Mouse (Mus musculus): Measurements from ENCODE around the gene Tmem108. TPM values are rescaled to one million over a fixed set of nuclear protein-coding genes. Genes with fewer than 3 reads are reported as not detected.

The Tmem108 gene
- total RNA-seq, 2 experiments from 2014 or later = 4.1 to 5.9 TPM

- DNase-seq = peak; percentile 74
Measured at GRCm38 (mm10) chr9:103721081-103721480, 40.6 kb downstream of the Tmem108 start.

- DNase-seq = peak; percentile 12
Measured at GRCm38 (mm10) chr9:103720021-103720420, 41.6 kb downstream of the Tmem108 start.

- DNase-seq = no peak
Measured at GRCm38 (mm10) chr9:103716002-103716401, 45.6 kb downstream of the Tmem108 start.

GRCm38 (mm10) chr9:103715352-103715751, 46.3 kb downstream of the Tmem108 start:
- DNase-seq = no peak

GRCm38 (mm10) chr9:103713230-103713629, 48.4 kb downstream of the Tmem108 start:
- DNase-seq = peak; percentile 22

- no peak for DNase-seq
Measured at GRCm38 (mm10) chr9:103712711-103713110, 48.9 kb downstream of the Tmem108 start.

GRCm38 (mm10) chr9:103709694-103710093, 51.9 kb downstream of the Tmem108 start:
- DNase-seq = no peak

- DNase-seq = no peak
Measured at GRCm38 (mm10) chr9:103708514-103709173, 53.0 kb downstream of the Tmem108 start.

- DNase-seq = no peak
Measured at GRCm38 (mm10) chr9:103707857-103708256, 53.8 kb downstream of the Tmem108 start.

GRCm38 (mm10) chr9:103707000-103707790, 54.4 kb downstream of the Tmem108 start:
- DNase-seq = no peak

GRCm38 (mm10) chr9:103705717-103706116, 55.9 kb downstream of the Tmem108 start:
- no peak for DNase-seq

- no peak for DNase-seq
Measured at GRCm38 (mm10) chr9:103703014-103703413, 58.6 kb downstream of the Tmem108 start.

GRCm38 (mm10) chr9:103702452-103702851, 59.2 kb downstream of the Tmem108 start:
- no peak for DNase-seq

GRCm38 (mm10) chr9:103701448-103701847, 60.2 kb downstream of the Tmem108 start:
- no peak for DNase-seq

GRCm38 (mm10) chr9:103700240-103700639, 61.4 kb downstream of the Tmem108 start:
- no peak for DNase-seq

GRCm38 (mm10) chr9:103696967-103697366, 64.7 kb downstream of the Tmem108 start:
- DNase-seq = no peak

- no peak for DNase-seq
Measured at GRCm38 (mm10) chr9:103693826-103694225, 67.8 kb downstream of the Tmem108 start.

GRCm38 (mm10) chr9:103692699-103693098, 68.9 kb downstream of the Tmem108 start:
- peak; percentile 19 for DNase-seq

GRCm38 (mm10) chr9:103691847-103692246, 69.8 kb downstream of the Tmem108 start:
- no peak for DNase-seq

GRCm38 (mm10) chr9:103690446-103690845, 71.2 kb downstream of the Tmem108 start:
- DNase-seq = no peak

GRCm38 (mm10) chr9:103689697-103690096, 71.9 kb downstream of the Tmem108 start:
- DNase-seq = no peak

- no peak for DNase-seq
Measured at GRCm38 (mm10) chr9:103689006-103689405, 72.6 kb downstream of the Tmem108 start.

- no peak for DNase-seq
Measured at GRCm38 (mm10) chr9:103687130-103687529, 74.5 kb downstream of the Tmem108 start.
